Mouse (Mus musculus) ES-Bruce4 (cell line): ENCODE measurements around the gene Alpk1.

Experiments used
- CTCF ChIP-seq: IDR thresholded peaks from one replicate; pipeline ENCODE4 v1.8.1; 2011; ENCODE audit warnings: low read depth, low read length
- EP300 ChIP-seq: IDR thresholded peaks from 2 replicates; pipeline ENCODE4 v1.6.1; 2011; ENCODE audit warnings: low read depth, low read length; ENCODE audit not compliant: insufficient read depth

DNA sequence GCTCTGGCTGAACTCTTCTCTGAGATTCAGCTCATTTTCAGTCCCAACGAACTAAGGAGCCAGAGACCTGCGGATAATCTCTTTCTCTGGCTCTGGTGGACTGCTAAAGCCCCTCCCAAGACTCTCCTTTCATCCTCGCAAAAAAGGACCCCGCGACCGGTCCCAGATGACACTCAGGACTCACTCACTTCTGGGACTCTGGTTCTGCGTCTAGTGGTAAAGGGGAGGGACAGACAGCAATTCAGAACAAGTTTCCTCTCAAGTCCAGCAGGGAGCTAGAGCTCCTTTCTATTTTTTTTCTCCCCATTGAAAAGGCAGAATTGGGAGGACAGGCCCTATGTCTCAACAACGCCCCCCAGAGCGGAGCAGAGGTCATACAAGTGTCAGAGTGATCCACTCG lies 148.7 kb downstream of the Alpk1 start:
- TF ChIP-seq CTCF, result no peak
- TF ChIP-seq EP300, result no peak
